Mouse (Mus musculus) olfactory bulb, adult 2 months (tissue): ENCODE results near the gene Vars2.

Experiments used
- CTCF ChIP-seq: fragments of 200-500 bp; IDR thresholded peaks from 2 replicates; pipeline ENCODE4 v1.5.1; 2012; ENCODE audit warnings: low read depth, mild to moderate bottlenecking, low read length, moderate library complexity; ENCODE audit not compliant: insufficient read depth
- POLR2A ChIP-seq: fragments of 200-500 bp; IDR thresholded peaks from 2 replicates; pipeline ENCODE4 v1.6.1; 2012; ENCODE audit warnings: mild to moderate bottlenecking, low read depth, low read length, moderate library complexity; ENCODE audit not compliant: insufficient read depth

DNA sequence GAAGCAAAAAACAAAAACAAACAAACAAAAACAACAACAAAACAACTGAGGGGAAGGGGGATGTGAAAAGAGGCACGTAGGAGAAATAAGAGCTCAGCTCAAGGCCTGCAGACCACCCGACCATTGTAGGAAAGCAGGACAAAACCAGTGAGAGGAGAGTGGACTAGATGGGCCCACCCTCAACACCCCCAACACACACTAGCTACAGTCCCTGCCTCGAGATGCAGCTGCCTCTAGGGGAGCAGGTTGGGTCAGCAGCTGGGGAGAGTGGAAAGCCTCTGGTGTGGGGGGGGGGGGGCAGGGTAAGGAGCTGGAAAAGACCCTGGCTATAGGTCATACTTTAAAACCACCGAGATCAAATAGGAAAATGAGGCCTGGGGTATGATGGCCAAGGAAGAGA is 35.2 kb upstream of the Vars2 start:
- no peak for TF ChIP-seq CTCF
- no peak for TF ChIP-seq POLR2A
